Comparison of ENCODE assay signal across 18 mouse cellular contexts in the genomic region with DNA sequence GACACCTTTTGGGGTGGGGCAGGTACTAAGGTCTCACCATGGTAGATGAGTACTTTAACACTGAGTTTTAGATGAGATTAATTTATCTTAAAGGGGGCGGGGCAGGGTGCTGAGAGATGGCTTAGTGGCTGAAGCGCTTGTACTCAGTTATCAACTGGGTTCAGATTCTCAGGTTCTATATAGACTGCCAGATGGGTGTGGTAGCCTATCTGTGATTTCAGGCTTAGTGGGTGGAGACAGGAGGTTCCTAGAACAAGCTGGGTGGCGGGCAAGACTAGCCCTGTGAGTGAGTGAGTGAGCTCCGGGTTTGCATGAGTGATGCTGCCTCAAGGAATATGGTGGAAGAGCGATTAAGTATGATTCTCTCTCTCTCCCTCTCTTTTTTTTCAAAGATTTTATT. TPM values are rescaled to one million over a fixed set of nuclear protein-coding genes. Genes with fewer than 3 reads are reported as not detected.
"Had no signal": no experiment of that assay in that cellular context is flagged by ENCODE, and none has a peak within 500 bp of the region (broad histone marks: within the 10 kb centered on the region; RNA-seq: fewer than 3 reads in every experiment).

No protein-coding gene starts in this region.

- DNase-seq: kidney, adult 18-20 months; kidney, adult 9 months; kidney, postnatal 14 days; layer of hippocampus, adult 9-11 months; lung, adult 2 months; lung, postnatal 14 days; lung, postnatal 4 days; right cerebral cortex, adult 18-20 months; right cerebral cortex, postnatal 25 days; spleen, adult 18-20 months; thymus, postnatal 4 days had no signal

- H3K9ac ChIP-seq: liver, embryonic 15.5 days; midbrain, embryonic 13.5 days; stomach, embryonic 15.5 days had no signal

- H3K27me3 ChIP-seq: stomach, embryonic 15.5 days had no signal

- H3K4me3 ChIP-seq: layer of hippocampus, adult 2 months; liver, embryonic 15.5 days; midbrain, embryonic 10.5 days; midbrain, embryonic 13.5 days; stomach, embryonic 15.5 days had no signal

- H3K36me3 ChIP-seq: liver, embryonic 15.5 days; midbrain, embryonic 10.5 days; midbrain, embryonic 13.5 days; stomach, embryonic 15.5 days had no signal

- H3K4me2 ChIP-seq: liver, embryonic 15.5 days; midbrain, embryonic 13.5 days; stomach, embryonic 15.5 days had no signal

- H3K27ac ChIP-seq: layer of hippocampus, adult 2 months; liver, embryonic 15.5 days; midbrain, embryonic 10.5 days; midbrain, embryonic 13.5 days; stomach, embryonic 15.5 days had no signal

- ATAC-seq: inflammation-experienced regulatory T-cells, adult 6 months; midbrain, embryonic 13.5 days had no signal

- H3K9me3 ChIP-seq: liver, embryonic 15.5 days; midbrain, embryonic 10.5 days; midbrain, embryonic 13.5 days; stomach, embryonic 15.5 days had no signal

RNA-seq across cellular contexts. Expression of a gene that starts 25.9 kb away (rescaled TPM):
- total RNA-seq: megakaryocyte, adult 5-6 weeks had no signal
- polyA plus RNA-seq: inflammation-experienced regulatory T-cells, adult 6 months had no signal
